Mouse (Mus musculus): ENCODE results near the gene Cth. TPM values are rescaled to one million over a fixed set of nuclear protein-coding genes. Genes with fewer than 3 reads are reported as not detected.
"Not testable (repeated sequence)": the region's sequence is repeated elsewhere in the genome, so short reads cannot be mapped to it uniquely, and the experiment has no call there.

The Cth gene
- polyA plus RNA-seq (2012; rRNA removed): 34.7 and 44.7 TPM in 2 replicates

DNA sequence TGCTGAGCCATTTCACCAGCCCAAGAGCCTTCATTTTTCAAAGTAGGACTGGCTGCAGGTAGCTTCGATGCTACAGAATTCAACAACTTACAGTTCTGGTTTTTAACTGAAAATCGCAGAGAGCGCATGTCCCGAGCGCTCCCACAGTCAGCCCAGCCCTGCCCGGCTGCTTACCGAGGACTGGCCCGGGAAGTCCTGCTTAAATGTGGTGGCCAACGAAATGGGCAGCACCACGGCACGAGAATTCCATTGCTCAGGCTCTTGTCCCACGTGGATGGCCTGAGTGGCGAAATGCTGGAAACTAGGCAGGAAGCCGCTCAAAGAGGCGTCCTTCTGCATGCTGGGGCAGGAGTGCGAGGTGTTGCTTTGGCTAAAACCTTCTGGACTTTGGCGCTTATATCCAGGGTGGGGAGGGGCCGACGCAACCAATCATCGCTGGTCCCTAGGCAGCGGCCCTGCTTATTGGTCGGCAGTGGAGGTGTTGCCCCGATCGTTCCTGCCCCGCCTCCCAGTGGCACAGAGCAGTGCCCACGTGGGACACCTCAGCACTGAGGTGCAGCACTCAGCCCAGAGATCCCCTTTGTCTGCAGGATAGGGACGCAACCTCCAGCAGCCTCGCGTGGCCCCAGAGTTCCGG lies at the start of gene Cth:
Cth (minus strand) TSS at position 386 of the 637 bp plus-strand sequence.
- DNase-seq (ENCODE audit: low read depth): peak; percentile 77

DNA sequence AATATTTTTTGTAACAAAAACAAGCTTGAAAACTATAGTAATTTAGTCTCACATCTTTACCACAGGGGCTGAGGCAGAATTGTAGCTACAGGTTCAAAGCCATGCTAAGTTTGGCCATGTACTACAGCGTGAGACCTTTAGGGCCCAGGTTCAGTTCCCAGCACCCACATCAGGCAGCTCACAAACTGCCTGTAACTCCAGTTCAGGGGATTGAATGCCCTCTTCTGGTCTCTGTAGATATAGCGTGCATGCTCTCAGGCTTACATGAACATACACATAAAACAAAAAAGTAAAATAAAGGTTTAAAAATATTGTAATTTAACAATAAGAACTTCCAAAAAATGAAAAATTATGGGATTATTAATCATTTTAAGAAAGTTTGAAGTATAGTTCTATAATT lies 48.4 kb upstream of the Cth start:
- no peak for DNase-seq (ENCODE audit: low read depth)

GRCm38 (mm10) chr3:157971151-157971550 lies 46.3 kb upstream of the Cth start:
- no peak for DNase-seq (ENCODE audit: low read depth)

DNA sequence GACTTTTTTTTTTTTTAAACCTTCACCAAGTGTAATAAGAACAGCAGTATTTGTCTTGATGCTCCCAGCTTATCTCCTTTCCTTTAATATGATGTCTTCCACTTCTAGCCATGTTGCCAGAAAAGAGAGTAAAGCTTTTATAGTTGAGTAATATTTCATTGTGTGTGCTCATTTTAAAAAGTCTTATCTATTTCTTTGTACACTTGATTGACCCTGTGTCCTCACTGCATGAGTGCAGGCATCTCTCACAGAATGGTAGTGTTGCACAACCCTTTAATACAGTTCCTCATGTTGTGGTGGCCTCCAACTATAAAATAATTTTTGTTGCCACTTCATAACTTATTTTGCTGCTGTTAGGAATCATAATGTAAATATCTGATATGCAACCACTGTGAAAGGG lies 32.4 kb upstream of the Cth start:
- no peak for DNase-seq (ENCODE audit: low read depth)

- DNase-seq (ENCODE audit: low read depth): no peak
Measured at GRCm38 (mm10) chr3:157956201-157956600, 31.3 kb upstream of the Cth start.

DNA sequence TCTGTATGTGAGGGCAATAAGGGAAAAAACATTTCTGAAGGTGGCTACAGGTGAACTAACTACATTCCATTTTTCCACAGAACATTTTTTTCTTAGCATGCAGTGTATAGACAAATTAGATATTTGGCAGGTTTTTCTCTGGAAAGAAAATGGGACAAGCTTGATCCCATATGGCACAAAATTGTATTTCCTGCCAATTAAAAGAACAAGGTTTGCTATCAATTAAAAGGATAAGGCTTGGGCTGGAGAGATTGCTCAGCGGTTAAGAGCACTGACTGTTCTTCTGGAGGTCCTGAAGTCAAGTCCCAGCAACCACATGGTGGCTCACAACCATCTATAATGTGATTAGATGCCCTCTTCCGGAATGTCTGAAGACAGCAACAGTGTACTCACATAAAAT lies 30.6 kb upstream of the Cth start:
- DNase-seq (ENCODE audit: low read depth): no peak

DNA sequence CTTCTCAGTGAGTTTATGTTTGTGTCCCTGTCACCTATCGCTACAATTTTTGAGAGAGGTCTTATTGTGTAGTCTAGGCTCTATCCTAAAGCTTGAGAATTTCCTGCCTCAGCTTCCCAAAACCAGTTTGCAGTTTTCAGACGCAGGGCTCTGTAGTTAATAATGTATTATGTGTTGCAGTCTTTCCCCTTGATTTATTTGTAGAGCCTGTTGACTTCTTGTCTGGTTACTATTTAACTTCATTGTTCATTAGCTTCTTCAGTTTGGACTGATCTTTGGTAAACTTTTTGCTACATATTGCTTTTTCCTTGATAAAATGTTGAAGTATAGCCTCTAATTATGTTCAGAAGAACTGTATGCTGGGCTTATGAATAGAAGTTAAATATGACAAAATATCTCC lies 27.8 kb upstream of the Cth start:
- no peak for DNase-seq (ENCODE audit: low read depth)

- no peak for DNase-seq (ENCODE audit: low read depth)
Measured at GRCm38 (mm10) chr3:157947383-157948280, 22.8 kb upstream of the Cth start.

- peak; percentile 77 for DNase-seq (ENCODE audit: low read depth)
Measured at GRCm38 (mm10) chr3:157946843-157947358, 22.0 kb upstream of the Cth start, which contains the start of gene Ankrd13c. TSS of gene Ankrd13c (plus strand) at chr3:157947239.

DNA sequence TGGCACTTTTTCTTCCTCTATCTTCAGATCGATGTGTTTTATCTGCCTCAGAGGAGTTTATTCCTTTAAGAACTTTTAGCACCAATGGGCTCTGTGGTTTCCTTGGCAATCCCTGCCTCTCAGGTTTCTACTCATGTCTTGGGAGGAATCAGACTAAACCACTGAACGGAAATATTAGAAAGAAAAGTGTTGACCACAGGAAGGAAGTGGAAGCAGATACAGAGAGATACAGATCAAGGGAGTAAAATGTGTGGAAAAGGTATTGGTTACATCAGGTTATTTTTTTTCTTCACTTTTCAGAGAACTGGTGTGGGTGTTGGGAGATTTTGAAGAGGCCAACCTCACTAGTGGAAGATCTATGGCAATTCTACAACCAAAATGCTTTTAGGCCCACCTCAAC lies 13.7 kb upstream of the Cth start:
- DNase-seq (ENCODE audit: low read depth): no peak

DNA sequence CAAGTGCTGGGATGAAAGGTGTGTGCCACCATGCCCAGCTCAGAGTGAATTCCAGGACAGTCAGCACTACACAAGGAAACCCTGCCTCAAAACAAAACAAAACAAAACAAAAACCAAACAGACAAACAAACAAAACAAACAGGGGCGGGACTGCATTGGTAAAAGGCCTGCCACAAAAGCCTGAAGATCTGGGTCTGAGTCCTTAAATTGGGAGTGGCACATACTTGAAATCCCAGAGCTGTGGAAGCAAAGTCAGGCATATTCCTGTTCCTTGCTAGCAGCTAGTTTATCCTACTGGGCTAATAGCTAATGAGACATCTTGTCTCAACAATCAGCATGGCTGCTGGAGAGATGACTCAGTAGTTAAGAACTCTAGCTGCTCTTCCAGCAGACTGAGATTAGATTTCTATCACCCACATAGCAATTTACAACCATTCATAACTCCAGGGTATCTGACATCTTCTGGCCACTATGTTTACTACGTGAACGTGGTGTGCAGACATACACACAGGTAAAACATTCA lies 9.5 kb upstream of the Cth start:
- no peak for DNase-seq (ENCODE audit: low read depth)

GRCm38 (mm10) chr3:157933223-157933622 lies 8.3 kb upstream of the Cth start:
- not testable (repeated sequence) for DNase-seq (ENCODE audit: low read depth)

DNA sequence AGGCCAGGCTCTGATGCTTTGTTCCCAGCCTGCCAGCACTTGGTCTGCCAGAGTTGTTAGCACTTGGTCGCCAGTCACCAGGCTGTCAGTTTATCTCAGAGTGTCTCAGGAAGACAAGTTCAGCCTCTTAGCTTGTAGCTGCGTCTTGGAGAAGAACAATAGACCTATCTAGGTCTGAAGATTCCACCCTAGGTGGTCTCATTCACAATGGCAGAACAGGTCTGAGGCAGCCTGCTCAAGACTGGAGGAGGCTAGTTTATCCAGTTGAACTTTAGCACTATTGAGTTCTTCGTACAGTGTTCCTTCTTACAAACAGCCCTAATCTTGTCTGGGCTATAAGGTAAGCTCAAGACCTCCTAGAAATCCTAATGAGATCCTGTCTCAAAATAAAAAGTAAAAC lies 7.2 kb upstream of the Cth start:
- DNase-seq (ENCODE audit: low read depth): no peak

DNA sequence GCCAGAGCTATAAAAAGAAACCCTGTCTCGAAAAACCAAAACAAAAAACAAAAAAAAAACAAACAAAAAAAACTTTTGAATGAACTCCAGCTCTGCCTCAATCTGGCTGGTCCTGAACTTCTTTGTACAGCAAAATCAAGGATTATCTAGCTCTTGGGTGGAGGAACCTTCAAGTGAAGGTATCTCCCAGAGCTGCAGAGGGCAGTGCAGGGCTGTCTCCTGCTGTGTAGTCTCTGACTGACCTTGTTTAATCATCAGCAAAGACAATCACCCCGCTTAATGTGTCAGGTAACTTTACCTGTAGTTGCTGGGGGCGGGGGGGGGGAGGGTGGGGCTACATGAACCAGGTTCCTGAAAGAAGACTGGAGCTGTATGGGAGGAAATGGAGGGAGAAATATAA lies 6.7 kb upstream of the Cth start:
- no peak for DNase-seq (ENCODE audit: low read depth)

- no peak for DNase-seq (ENCODE audit: low read depth)
Measured at GRCm38 (mm10) chr3:157929417-157929816, 4.5 kb upstream of the Cth start.

DNA sequence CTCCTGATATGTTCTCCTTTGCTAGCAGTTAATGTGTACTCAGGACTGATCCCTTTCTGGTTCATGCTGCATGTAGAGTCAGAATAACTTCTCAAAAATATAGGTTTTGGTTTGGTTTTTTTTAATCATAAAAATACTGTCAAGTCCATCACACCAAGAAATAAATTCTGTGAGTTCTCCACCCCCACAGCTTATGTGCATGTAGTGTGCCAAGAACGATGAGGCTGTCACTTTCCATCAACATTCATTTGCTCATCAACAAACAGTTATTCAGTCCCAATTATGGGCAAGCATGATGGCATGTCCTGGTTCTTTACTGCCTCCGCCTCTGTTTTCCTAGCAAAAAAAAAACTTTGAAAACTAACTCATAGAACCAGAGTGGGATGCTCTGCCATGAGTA lies 3.9 kb upstream of the Cth start:
- DNase-seq (ENCODE audit: low read depth): no peak

DNA sequence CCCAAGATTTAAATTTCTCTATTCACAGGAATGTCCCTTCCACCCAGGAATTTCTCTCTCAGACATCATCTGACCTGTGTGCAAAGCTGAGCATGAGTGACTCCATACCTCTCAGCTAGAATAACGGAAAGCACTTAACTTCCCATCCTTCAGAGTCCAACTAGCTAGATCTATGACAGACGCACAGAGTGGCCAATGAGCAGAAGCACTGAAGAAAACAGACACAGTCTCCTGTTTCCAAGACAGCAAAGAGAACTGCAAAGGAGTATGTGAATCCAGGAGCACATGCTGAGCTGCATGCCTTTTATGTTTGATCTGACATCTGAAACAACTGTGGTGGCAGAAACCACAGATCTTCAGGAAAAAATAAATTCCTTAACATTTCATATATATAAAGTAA lies 1.9 kb upstream of the Cth start:
- DNase-seq (ENCODE audit: low read depth): no peak

GRCm38 (mm10) chr3:157925706-157926510 lies 1.0 kb upstream of the Cth start:
- no peak for DNase-seq (ENCODE audit: low read depth)

DNA sequence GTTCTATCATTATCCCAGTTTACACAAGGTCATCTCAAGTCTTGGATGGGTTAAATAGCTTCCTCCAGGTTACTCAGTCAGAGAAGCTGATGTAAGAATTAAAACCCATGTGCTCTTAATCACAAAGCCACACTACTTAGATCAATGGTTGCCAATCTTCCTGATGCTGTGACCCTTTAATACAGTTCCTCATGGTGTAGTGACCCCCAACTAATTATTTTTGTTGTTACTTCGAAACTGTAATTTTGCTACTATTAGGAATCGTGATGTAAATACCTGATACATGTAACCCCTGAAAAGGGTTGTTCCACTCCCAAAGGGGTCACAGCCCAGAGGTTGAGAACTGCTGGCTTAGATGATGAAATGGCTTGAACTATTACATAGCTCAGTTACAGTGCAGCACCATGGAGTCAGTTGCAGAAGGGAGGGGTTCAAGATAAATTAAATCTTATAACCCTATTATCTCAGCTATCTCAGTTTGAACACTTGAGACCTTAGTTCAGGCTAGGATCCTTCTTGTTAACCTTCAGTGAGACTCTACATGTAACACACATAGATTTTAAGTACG lies 1.5 kb downstream of the Cth start:
- no peak for DNase-seq (ENCODE audit: low read depth)

DNA sequence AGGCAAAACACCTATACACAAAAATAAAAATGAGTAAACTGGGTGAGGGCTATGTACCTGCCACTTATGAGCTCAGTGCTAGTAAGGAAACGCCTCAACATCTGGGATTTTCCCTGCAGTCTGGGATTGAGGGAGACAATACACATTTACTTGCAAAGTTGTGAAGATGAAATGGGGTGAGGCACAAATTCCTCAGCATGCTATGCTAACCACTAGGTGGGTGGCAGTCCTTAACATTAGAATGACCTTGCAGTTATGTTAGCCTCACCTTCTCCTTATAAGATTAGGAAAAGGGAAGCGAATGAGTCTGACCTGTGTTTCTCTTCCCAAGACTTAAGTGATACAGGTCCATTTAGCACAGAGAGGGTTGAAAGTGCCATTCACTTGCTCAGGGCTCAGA lies 3.5 kb downstream of the Cth start:
- DNase-seq (ENCODE audit: low read depth): no peak

- no peak for DNase-seq (ENCODE audit: low read depth)
Measured at GRCm38 (mm10) chr3:157916336-157916735, 8.5 kb downstream of the Cth start.

- DNase-seq (ENCODE audit: low read depth): no peak
Measured at GRCm38 (mm10) chr3:157912155-157912554, 12.7 kb downstream of the Cth start.
